Mouse (Mus musculus) layer of hippocampus, postnatal 10 days (tissue): ENCODE data around the gene 4930402H24Rik. TPM values are rescaled to one million over a fixed set of nuclear protein-coding genes. Genes with fewer than 3 reads are reported as not detected.

Source experiments
- DNase-seq, 2 experiments: peaks; one replicate each; pipeline ENCODE4 v3.0.0; 2021; ENCODE audit warnings: low spot score in 2 of 2
- total RNA-seq, 2 experiments: library from RNA; stranded (reverse); gene quantifications; 2 replicates each; pipeline ENCODE4 v1.2.3; 2021

The 4930402H24Rik gene
- total RNA-seq, 2 experiments from 2014 or later, result 79.8 to 94.0 TPM

DNA sequence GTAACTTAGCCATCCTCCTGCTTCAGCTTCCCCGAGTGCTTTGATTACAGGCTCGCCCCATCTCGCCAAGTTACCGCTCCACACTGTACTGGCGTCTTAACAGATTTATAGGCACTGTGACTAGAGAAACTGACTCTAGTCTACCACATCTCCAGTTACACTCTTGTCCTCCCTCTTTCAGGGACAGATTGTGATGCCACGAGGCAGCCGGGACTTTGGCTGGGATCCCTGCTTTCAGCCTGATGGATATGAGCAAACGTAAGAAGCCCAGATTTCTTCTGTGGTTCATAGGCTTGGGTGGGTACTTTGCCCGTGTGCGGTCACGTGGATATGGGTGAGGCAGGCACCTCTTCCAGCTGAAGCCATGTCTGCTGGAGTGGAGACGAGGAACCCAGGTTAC, 227.1 kb downstream of the 4930402H24Rik start:
- DNase-seq, result no peak

DNA sequence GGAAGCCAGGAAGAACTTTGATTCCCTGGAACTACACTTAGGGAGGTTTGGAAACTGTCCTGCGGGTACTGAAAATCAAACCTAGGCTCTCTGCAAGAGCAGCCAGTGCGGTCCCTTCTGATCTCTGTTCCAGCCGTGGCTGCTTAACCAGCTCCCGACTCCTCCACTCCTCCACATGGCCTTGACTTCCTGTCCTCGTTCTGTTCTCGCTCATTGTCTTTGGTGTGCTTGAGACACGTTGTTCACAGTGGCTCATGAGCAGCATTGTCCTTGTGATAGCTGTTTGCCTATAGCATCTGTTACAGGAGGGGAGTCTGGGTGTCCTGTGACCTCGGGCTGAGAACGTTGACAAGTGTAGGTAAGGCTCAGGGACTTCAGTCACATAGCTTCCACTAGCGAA, 229.0 kb downstream of the 4930402H24Rik start:
- no peak for DNase-seq

DNA sequence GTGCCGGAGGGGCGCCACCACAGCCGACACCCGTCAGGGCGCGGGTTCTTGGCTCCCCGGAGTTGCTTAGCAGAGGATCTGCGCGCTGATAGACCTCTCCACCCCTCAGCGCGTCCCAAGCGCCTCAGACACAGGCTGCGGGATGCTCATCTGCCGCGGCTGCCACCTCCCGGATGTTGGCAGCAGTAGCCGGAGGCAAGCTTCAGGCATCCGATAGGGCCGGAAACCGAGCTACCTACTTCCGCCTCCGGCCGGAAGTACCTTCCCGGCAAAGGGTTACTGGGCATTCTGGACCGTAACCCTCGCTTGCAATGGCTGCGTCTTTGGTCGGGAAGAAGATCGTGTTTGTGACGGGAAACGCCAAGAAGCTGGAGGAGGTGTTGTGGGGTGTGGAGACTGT, 238.6 kb downstream of the 4930402H24Rik start, which contains the start of gene Itpa:
TSS of gene Itpa (plus strand) at position 52 of the 400 bp plus-strand sequence.
- peak; percentile 85 to 86 for DNase-seq

DNA sequence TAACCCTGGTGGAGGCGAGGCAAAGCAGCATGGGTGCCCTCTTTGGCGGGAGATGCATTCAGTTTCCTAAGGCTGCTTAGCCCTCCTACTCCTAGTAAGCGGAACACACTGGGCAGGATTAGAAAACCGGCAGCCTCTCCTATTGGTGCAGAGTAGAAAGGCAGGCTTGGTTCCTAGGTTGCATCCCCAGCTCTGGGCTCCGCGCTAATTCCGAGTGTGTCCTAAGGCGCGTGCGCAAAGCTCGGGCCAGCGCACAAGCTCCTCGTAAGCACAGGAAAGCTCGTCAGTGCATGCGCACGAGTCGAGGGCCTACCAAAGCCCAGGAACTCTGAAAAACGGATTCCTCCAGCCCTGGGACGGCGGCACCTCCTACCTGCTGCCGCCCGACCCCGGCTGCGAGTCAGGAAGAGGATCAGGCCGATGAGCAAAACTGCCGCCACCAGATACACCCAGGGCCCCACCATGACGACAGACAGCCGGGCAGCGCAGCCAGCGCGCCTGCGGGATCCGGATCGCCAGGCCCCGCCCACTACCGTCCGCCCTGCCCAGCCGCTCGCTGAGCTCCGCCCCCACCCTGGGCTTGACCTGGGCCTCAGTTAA, 242.0 kb downstream of the 4930402H24Rik start, which contains the start of gene Ddrgk1:
TSS of gene Ddrgk1 (minus strand) at position 558 of the 600 bp plus-strand sequence.
- DNase-seq, result peak; percentile 89 to 93

DNA sequence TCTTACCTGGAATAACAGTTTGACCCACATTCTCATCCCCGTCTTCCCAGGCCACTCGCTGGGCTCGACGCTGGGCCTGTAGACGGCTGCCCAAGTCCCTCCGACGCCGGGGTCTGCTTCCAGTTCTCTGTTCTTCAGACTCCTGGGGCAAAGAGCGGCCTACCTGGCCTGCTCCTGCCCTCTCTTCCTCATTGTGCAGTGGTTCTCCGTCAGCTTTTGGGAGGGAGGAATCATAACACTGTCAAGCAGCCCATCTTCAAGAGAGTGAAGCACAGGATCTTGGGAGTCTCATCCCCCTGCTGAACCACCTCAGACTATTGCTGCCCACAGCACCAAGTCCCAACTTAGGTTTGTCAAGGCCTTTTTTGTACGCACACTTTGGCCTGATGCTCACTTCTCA, 242.9 kb downstream of the 4930402H24Rik start:
- DNase-seq, result no peak

DNA sequence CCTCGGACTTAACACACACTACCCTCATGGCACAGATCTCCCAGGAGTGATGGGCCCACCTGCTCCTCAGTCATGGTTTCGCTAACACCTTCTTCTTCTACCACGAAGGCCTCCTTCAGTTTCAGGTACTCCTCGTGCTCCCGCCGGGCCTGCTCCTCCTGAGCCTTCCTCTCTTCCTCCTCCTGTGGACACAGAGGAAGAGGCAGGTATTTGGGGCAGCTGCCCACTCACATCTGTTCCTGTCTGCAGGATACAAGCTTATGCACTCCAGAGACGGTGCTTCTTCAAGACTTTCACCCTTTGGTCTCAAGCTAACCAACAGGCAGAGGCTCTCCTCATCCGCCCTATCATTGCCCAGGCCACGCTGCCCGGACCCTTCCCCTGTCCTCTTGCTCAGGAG, 247.7 kb downstream of the 4930402H24Rik start:
- DNase-seq, result no peak

DNA sequence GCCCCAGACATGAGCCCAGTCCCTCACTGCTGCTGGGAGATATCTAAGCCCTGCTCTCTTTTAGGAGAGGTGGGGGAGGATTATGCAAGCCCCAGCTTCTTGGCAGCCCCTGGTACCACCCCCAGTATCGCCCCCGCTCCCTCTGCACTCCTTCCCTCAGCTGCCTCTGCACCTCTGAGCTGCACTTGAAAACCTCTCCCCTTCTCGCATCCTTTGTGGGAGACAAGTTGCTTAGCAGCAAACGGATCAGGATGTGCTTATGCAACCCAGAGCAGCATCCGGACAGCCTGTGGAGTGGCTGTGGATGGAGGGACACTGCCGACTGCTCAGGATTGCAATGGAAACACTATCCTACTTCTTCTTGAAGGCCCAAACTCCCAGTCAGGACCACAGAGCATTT, 248.7 kb downstream of the 4930402H24Rik start:
- peak; percentile 28 to 44 for DNase-seq

DNA sequence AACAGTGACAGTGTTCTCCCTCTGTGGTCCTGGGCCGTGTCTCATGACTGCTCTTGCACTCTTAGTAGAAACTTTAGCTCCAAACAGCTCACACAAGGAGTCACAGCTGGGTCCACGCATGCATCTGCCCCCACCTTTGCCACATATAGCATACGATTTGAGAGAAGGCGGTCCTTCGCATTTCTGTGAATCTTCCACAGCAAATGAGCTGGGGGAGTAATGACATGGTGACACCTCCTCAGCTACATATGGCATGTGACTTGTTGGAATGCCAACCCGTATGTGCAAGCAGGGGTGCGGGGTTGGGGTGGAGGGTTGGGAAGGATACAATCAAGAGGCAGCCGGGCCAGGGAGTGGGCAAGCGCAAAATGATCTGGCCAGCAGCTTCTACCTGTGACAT, 249.7 kb downstream of the 4930402H24Rik start:
- DNase-seq, result no peak

Other genes starting within 250 kb of the 4930402H24Rik start
- gene Ddrgk1, start 241.7 kb downstream of the 4930402H24Rik start, total RNA-seq, result 10 to 100 TPM; 57.9 to 71.9 TPM
- 10 to 100 TPM; 39.5 to 43.4 TPM for gene Itpa, start 238.8 kb downstream of the 4930402H24Rik start, total RNA-seq
- under 1 TPM; 0.21 to 0.38 TPM for gene Slc4a11, start 208.9 kb downstream of the 4930402H24Rik start, total RNA-seq
- gene Atrn, start 89 bp upstream of the 4930402H24Rik start, total RNA-seq, result 100 to 1,000 TPM; 103 TPM
- gene Gfra4, start 136.7 kb upstream of the 4930402H24Rik start, total RNA-seq, result 10 to 100 TPM; 38.7 to 40.0 TPM
- gene Adam33, start 157.4 kb upstream of the 4930402H24Rik start, total RNA-seq, result 1 to 10 TPM; 1.1 to 1.4 TPM
- under 1 TPM; 0.50 to 0.51 TPM for gene Siglec1, start 180.4 kb upstream of the 4930402H24Rik start, total RNA-seq
- 10 to 100 TPM in 1 of 2 experiments, 1 to 10 TPM in 1; 9.3 to 10.9 TPM for gene Hspa12b, start 220.9 kb upstream of the 4930402H24Rik start, total RNA-seq
- gene Gm11037, start 227.1 kb upstream of the 4930402H24Rik start, total RNA-seq, result not detected